Mouse (Mus musculus) lung, postnatal 0 days (tissue): ENCODE data around the gene Neurl1b.

Source experiments
- CTCF ChIP-seq: IDR thresholded peaks from 2 replicates; pipeline ENCODE4 v1.5.1; 2016; ENCODE audit warnings: antibody characterized with exemption, mild to moderate bottlenecking
- EP300 ChIP-seq: IDR thresholded peaks from 2 replicates; pipeline ENCODE4 v1.6.1; 2016; ENCODE audit warnings: antibody characterized with exemption, mild to moderate bottlenecking, control low read depth

DNA sequence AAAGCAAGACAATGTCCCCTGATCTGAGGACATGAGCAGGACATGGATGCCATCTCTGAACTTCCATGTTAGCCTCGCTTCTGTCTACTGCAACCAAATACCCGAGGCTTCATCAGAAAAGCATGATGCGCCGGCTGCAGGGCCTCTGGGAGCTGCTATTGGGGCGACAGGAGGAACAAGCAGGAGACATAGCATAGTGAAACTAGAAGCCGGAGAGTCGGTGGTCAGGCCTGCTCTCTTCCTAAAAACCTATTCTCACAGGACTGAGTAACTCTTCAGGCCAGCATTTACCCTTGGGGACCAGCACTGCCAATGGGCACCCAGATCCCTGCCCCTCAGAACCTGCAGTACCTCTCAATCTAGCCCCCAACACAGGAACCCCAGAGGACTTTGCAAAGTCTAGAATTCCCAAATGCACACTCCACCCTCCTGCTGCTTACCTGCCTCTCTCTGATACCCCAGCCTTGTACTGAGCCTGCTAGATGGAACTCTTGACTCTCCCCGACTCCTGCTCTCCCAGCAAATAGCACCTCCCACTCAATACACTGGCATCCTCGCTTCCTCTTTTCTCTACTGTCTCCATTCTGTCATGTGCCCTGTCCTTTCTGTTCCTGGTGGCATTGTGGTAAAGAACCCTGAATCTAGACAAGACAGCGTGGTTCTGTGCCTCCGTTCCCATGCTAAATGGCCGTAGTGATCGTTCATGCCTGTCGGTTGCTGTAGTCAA, 22.6 kb downstream of the Neurl1b start:
- no peak for TF ChIP-seq CTCF
- no peak for TF ChIP-seq EP300
